Mouse (Mus musculus) embryonic facial prominence, embryonic 10.5 days (tissue): ENCODE measurements at regions not wholly inside any gene's neighbourhood (a gene's known extent, or its start where the extent isn't known, plus 50 kb on each side); places are given as distances from the start of the nearest gene placed in this dataset.
"Not testable (repeated sequence)": the region's sequence is repeated elsewhere in the genome, so short reads cannot be mapped to it uniquely, and the experiment has no call there.

Experiments used
- DNase-seq: peaks from one replicate; pipeline ENCODE4 v3.0.0-alpha.2; 2017; ENCODE audit warnings: low spot score
- H3K27ac ChIP-seq: fragments of 300-500 bp; sonication (generic); replicated peaks from 2 replicates; pipeline ENCODE4 v1.5.1; 2016; ENCODE audit warnings: mild to moderate bottlenecking
- H3K27me3 ChIP-seq: fragments of 300-500 bp; sonication (generic); replicated peaks from 2 replicates; pipeline ENCODE4 v1.6.1; 2016; ENCODE audit warnings: low read depth, mild to moderate bottlenecking; ENCODE audit not compliant: poor library complexity, severe bottlenecking
- H3K36me3 ChIP-seq: fragments of 300-500 bp; sonication (generic); replicated peaks from 2 replicates; pipeline ENCODE4 v1.6.1; 2016; ENCODE audit warnings: mild to moderate bottlenecking, moderate library complexity
- H3K4me1 ChIP-seq: fragments of 300-500 bp; sonication (generic); 2 replicates; pipeline ENCODE4 v1.6.1; 2016
- H3K4me3 ChIP-seq: fragments of 300-500 bp; sonication (generic); 2 replicates; pipeline ENCODE4 v1.5.1; 2016; ENCODE audit warnings: mild to moderate bottlenecking, moderate library complexity
- H3K9me3 ChIP-seq: fragments of 300-500 bp; sonication (generic); 2 replicates; pipeline ENCODE4 v1.6.1; 2016; ENCODE audit warnings: mild to moderate bottlenecking
- WGBS: fragments of 180-500 bp; shearing (Covaris S2); methylation state at CpG from one replicate; pipeline ENCODE4 v1.1.7; 2016; 5-methylcytosine and 5-hydroxymethylcytosine counted together

DNA sequence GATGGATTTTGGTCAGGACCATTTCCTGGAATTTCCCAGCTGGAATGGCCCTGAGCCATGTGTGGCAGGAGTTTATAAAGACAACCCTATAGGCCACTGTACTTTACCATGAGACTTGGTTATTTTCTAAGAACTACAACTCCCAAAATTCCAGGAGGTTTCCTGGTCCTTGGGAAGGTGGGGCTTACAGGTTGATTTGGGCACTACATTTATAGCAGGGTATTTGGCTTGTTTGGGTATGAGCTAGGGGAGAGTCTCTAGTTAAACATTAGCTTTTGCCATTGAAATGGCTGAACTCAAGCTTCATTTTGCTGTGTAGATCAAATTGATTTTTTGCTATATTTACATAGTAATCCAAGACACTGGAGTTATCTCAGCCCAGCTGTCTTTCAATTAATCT, 130.6 kb upstream of the Adgra3 start:
- no peak overlapping the region for H3K4me3 ChIP-seq
- no peaks in the 10 kb centered on the region for H3K4me1 ChIP-seq
- no peaks in the 10 kb centered on the region for H3K27me3 ChIP-seq
- peaks cover 13% of the 10 kb centered on the region for H3K9me3 ChIP-seq
- no peaks in the 10 kb centered on the region for H3K36me3 ChIP-seq
- no peak overlapping the region for H3K27ac ChIP-seq
- DNase-seq, result no peak

DNA sequence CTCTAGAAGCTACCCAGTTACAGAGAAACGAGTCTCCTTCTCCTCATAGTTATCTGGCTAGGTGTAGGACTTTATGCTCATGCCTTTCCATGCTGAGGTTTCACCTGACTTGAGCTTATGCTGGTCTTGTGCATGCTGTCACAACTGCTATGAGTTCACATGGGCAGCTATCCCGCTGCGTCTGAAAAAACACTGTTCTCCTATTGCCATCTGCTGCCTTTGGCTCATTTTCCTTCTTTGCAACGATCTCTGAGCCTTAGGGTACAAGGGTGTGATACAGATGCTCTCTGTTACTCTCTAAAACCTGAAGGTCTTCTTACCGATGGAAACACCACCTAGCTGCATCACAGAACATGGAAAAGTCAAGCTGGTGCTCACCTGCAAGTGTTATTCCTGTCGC, 123.9 kb upstream of the Adgra3 start:
- WGBS, result 82% methylated on average over 6 of the region's 6 CpGs
- Histone ChIP-seq H3K27me3 (no peaks in the 10 kb centered on the region), H3K4me1 (no peaks in the 10 kb centered on the region), H3K9me3 (peaks cover 8% of the 10 kb centered on the region), H3K27ac (no peak overlapping the region), H3K4me3 (no peak overlapping the region), H3K36me3 (no peaks in the 10 kb centered on the region)
- no peak for DNase-seq

GRCm38 (mm10) chr5:50156557-50156956, 97.8 kb upstream of the Adgra3 start:
- 60% methylated on average over 1 of the region's 1 CpGs for WGBS
- Histone ChIP-seq H3K4me3 (no peak overlapping the region), H3K27ac (no peak overlapping the region), H3K27me3 (no peaks in the 10 kb centered on the region), H3K4me1 (no peaks in the 10 kb centered on the region), H3K36me3 (no peaks in the 10 kb centered on the region), H3K9me3 (no peaks in the 10 kb centered on the region)
- DNase-seq, result no peak

DNA sequence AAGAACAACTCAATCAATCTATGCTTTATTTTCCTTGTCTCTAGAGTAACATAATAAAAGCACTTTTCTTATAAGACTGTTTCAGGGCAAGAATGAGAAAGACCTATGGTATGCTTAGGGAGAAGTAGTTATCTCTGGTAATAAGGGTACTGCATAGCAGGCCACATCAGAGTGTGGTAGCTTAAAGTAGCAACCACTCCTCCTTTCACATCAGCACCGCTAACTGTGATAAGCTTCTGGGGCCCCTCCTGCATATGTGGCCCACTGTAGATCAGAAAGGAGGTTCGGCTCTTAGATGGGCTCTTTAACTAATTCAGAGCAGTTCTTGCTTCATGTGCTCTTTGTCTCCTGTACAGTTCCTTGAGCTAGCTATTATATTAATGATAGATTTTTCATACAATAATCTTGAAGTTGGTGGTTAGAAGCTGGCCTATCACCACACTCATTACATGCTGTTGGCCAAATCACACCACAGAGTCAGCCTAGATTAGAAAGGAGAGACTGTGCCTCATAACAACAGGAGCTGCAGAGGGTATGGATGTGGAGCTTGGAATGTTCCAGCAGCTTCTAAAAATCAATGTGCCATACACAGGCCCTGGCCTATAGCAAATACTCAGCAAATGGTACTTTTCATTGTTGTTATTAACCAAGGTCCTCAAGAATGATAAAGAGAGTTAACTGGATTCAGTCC, 96.5 kb upstream of the Adgra3 start:
- H3K9me3 ChIP-seq, H3K4me3 ChIP-seq, H3K36me3 ChIP-seq, H3K27ac ChIP-seq, DNase-seq, H3K4me1 ChIP-seq, H3K27me3 ChIP-seq: not testable (repeated sequence)
- WGBS, result 85% methylated on average over 2 of the region's 2 CpGs

DNA sequence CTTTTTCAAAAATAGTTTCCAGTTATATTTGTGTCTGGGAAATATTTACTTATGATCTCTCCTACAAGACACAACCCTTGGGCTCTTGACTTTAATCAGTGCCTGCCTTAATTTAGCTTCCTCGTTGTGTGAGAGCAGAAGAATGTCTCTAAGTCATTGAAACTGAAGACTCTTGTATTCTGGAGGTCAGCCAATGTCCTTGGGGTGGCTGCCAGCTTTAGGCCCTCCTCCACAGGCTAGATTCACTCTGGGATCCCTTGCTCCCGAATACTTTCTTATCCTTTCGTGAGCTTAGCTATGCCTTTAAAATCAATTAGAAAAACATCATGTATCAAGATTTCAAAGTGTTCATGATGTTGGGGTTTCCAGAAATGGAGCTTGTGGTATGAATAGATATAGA, 88.1 kb upstream of the Adgra3 start:
- H3K27ac ChIP-seq, result no peak overlapping the region
- no peaks in the 10 kb centered on the region for H3K9me3 ChIP-seq
- no peak for DNase-seq
- no peaks in the 10 kb centered on the region for H3K27me3 ChIP-seq
- no peak overlapping the region for H3K4me3 ChIP-seq
- no peaks in the 10 kb centered on the region for H3K4me1 ChIP-seq
- no peaks in the 10 kb centered on the region for H3K36me3 ChIP-seq
- 79% methylated on average over 3 of the region's 3 CpGs for WGBS

DNA sequence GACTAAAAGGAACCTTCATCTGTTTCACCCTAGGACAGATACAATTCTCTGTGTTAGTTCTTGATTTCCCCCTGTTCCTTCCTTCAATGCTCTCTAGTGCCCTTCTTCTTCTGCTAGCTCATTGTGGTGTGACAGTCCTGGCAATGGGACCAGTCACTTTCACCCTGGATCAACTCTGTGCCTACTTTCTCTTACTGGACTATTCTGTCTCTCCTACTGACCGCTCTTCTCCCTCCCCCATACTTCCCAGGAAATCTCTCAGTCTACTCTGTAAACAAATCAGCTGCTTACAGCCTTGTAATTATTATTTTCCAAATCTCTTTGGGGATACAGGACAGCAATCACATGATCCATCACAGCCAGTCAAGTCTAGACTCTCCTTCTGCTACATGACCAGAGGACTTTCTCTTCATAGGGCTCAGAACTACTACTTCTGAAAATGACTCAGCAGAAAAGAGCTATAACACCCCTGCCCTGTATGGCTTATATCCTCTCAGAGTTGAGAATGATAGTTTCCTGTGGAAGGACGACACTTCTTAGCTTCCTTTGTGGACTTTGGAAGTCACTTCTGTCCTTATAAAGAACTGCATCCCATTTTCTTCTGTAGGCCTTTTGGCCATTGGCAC, 86.8 kb upstream of the Adgra3 start:
- WGBS, result 82% methylated on average over 2 of the region's 2 CpGs
- no peaks in the 10 kb centered on the region for H3K27me3 ChIP-seq
- no peaks in the 10 kb centered on the region for H3K36me3 ChIP-seq
- H3K4me3 ChIP-seq, result no peak overlapping the region
- no peak overlapping the region for H3K27ac ChIP-seq
- H3K9me3 ChIP-seq, result no peaks in the 10 kb centered on the region
- H3K4me1 ChIP-seq, result no peaks in the 10 kb centered on the region
- no peak for DNase-seq

DNA sequence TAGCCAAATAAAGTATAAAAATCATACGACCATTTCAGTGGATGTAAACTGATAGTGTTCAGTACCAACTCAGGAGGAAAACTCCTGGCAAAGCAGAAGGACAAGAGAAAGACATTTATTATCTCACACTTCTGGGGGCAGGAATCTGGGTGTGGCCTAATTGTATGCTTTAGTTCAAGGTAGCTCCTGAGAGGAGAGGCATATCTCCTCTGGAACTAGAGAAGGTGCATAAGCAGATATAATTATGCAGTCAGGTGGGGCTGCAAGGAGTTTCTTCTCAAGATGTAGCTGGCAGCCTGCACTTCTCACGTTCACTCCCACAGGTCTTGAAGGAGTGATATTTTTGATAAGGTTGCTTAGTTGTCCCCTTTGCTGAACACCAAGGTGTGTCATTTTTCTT, 71.4 kb upstream of the Adgra3 start:
- H3K27me3 ChIP-seq, result no peaks in the 10 kb centered on the region
- no peaks in the 10 kb centered on the region for H3K36me3 ChIP-seq

GRCm38 (mm10) chr5:50128972-50129371, 70.2 kb upstream of the Adgra3 start:
- no peak for DNase-seq
- Histone ChIP-seq H3K4me1 (no peaks in the 10 kb centered on the region), H3K27me3 (no peaks in the 10 kb centered on the region), H3K36me3 (no peaks in the 10 kb centered on the region), H3K4me3 (no peak overlapping the region), H3K9me3 (no peaks in the 10 kb centered on the region), H3K27ac (no peak overlapping the region)
- WGBS, result 83% methylated on average over 3 of the region's 3 CpGs

More for the DNA sequence above, 71.4 kb upstream of the Adgra3 start:
- DNase-seq, result no peak
- H3K9me3 ChIP-seq, result no peaks in the 10 kb centered on the region
- no peak overlapping the region for H3K27ac ChIP-seq
- whole genome bisulfite sequencing, result 67% methylated on average over 2 of the region's 2 CpGs
- no peak overlapping the region for H3K4me3 ChIP-seq
- H3K4me1 ChIP-seq, result no peaks in the 10 kb centered on the region

- H3K36me3 ChIP-seq, result no peaks in the 10 kb centered on the region
- no peaks in the 10 kb centered on the region for H3K27me3 ChIP-seq
- peaks cover 12% of the 10 kb centered on the region; the same call in 1 of the 2 replicates for H3K4me1 ChIP-seq
- 89% methylated on average over 2 of the region's 2 CpGs for WGBS
- no peak overlapping the region for H3K27ac ChIP-seq
- no peak overlapping the region for H3K4me3 ChIP-seq
- no peaks in the 10 kb centered on the region for H3K9me3 ChIP-seq
- DNase-seq, result no peak
Observed at GRCm38 (mm10) chr5:50126594-50126993, 67.8 kb upstream of the Adgra3 start.

GRCm38 (mm10) chr5:50126177-50126576, 67.4 kb upstream of the Adgra3 start:
- H3K4me3 ChIP-seq, result no peak overlapping the region
- no peaks in the 10 kb centered on the region for H3K36me3 ChIP-seq
- peaks cover 12% of the 10 kb centered on the region; the same call in 1 of the 2 replicates for H3K4me1 ChIP-seq
- H3K27ac ChIP-seq, result no peak overlapping the region
- no peaks in the 10 kb centered on the region for H3K9me3 ChIP-seq
- no peak for DNase-seq
- no peaks in the 10 kb centered on the region for H3K27me3 ChIP-seq

DNA sequence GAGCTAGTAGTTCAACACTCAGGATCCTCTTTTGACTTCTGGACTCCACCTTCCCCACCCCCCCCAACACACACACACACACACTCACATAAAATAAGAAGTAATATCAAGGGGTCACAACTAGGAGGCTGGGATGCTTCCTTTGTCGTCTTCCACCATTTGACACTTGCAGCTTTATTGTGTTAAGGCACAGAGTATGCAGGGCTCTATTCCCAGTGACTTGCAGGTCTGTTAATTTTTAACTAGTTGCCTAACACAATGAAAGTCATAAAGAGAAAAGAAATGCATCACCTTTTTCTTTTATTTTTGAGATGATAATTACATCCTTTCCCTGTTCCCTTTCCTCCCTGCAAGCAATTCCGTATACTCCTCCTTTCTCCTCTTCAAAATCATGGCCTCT, 66.9 kb upstream of the Adgra3 start:
- no peak for DNase-seq
- Histone ChIP-seq H3K27ac (no peak overlapping the region), H3K4me3 (no peak overlapping the region), H3K9me3 (no peaks in the 10 kb centered on the region), H3K27me3 (no peaks in the 10 kb centered on the region), H3K4me1 (peaks cover 12% of the 10 kb centered on the region; the same call in 1 of the 2 replicates), H3K36me3 (no peaks in the 10 kb centered on the region)
- 82% methylated on average over 2 of the region's 2 CpGs for WGBS

DNA sequence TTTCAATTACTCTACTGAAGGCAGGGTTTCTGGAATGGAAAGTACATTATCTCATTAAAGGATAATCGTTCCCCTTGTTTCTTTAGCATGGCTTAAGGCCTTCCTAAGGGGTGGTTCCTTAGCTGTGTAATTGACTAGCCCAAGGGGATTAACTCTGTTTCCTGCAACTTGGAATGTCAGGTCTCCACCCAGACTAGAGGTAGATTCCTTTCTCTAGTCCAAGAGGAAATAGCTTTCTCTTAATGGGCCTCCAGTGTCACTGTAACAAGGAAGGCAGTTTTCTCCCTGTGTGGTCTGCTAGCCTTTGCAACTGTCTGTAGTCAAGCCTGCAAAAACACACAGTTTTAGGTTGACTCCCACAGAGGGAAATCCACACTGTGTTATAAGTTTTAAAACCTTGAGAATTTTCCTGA, 64.0 kb upstream of the Adgra3 start:
- Histone ChIP-seq H3K4me1 (peaks cover 12% of the 10 kb centered on the region; the same call in 1 of the 2 replicates), H3K36me3 (no peaks in the 10 kb centered on the region), H3K27ac (no peak overlapping the region), H3K4me3 (no peak overlapping the region), H3K9me3 (no peaks in the 10 kb centered on the region), H3K27me3 (no peaks in the 10 kb centered on the region)
- peak; percentile 31 for DNase-seq
- WGBS, result 4% methylated on average over 1 of the region's 1 CpGs

- no peaks in the 10 kb centered on the region for H3K36me3 ChIP-seq
- no peaks in the 10 kb centered on the region for H3K9me3 ChIP-seq
- no peak overlapping the region for H3K4me3 ChIP-seq
- no peak overlapping the region for H3K27ac ChIP-seq
- no peak for DNase-seq
- peaks cover 12% of the 10 kb centered on the region; the same call in 1 of the 2 replicates for H3K4me1 ChIP-seq
- no peaks in the 10 kb centered on the region for H3K27me3 ChIP-seq
- WGBS, result 78% methylated on average over 1 of the region's 1 CpGs
Observed at GRCm38 (mm10) chr5:50119860-50120259, 61.1 kb upstream of the Adgra3 start.
